Mouse (Mus musculus) lung, postnatal 0 days (tissue): ENCODE data around the gene Olfr108.

Experiments
- CTCF ChIP-seq: IDR thresholded peaks from 2 replicates; pipeline ENCODE4 v1.5.1; 2016; ENCODE audit warnings: antibody characterized with exemption, mild to moderate bottlenecking
- EP300 ChIP-seq: IDR thresholded peaks from 2 replicates; pipeline ENCODE4 v1.6.1; 2016; ENCODE audit warnings: antibody characterized with exemption, mild to moderate bottlenecking, control low read depth

DNA sequence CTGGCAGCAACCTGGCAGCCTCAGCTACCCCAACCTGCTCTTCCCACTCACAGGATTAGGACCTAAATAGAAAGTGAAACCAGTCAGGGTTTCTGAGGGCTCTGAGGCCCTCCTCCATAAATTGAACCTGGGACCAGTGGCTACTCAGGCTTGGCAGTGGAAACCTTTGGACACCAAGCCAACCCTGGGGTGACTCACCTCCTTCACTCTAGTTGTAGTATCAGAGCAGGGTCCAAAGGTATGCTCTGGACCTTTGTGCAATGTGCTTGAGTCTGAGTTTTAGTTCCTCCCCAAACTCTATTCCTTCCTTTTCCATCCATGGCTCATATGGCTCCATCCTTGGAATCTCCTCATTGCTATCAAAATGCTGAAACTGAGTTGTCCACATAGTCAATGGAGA is 31.9 kb upstream of the Olfr108 start:
- TF ChIP-seq CTCF (no peak), EP300 (no peak)
